Mouse (Mus musculus) ES-Bruce4 (cell line): ENCODE data around the gene Gnmt. TPM values are rescaled to one million over a fixed set of nuclear protein-coding genes. Genes with fewer than 3 reads are reported as not detected.
"Not testable (repeated sequence)": the region's sequence is repeated elsewhere in the genome, so short reads cannot be mapped to it uniquely, and the experiment has no call there.

Experiments
- H3K27ac ChIP-seq: 2 replicates; pipeline ENCODE4 v1.5.1; 2012; ENCODE audit warnings: low read length, inconsistent platforms; ENCODE audit not compliant: insufficient read depth
- H3K27me3 ChIP-seq: 2 replicates; pipeline ENCODE4 v1.6.1; 2012; ENCODE audit warnings: mild to moderate bottlenecking, low read length, inconsistent platforms; ENCODE audit not compliant: control insufficient read depth, poor library complexity, insufficient read depth, severe bottlenecking
- H3K36me3 ChIP-seq: 2 replicates; pipeline ENCODE4 v1.6.1; 2012; ENCODE audit warnings: inconsistent platforms, mild to moderate bottlenecking, low read length, moderate library complexity; ENCODE audit not compliant: control insufficient read depth, poor library complexity, insufficient read depth, severe bottlenecking
- H3K4me1 ChIP-seq: one replicate; pipeline ENCODE4 v1.8.1; 2011; ENCODE audit warnings: low read length; ENCODE audit not compliant: control insufficient read depth, insufficient read depth
- H3K4me3 ChIP-seq: 2 replicates; pipeline ENCODE4 v1.5.1; 2011; ENCODE audit warnings: low read depth, mild to moderate bottlenecking, low read length
- H3K9ac ChIP-seq: 2 replicates; pipeline ENCODE4 v1.6.1; 2012; ENCODE audit warnings: low read depth, mild to moderate bottlenecking, inconsistent platforms; ENCODE audit not compliant: poor library complexity, severe bottlenecking
- H3K9me3 ChIP-seq: replicated peaks from 2 replicates; pipeline ENCODE4 v1.6.1; 2012; ENCODE audit warnings: mild to moderate bottlenecking, low read length, inconsistent platforms; ENCODE audit not compliant: control insufficient read depth, poor library complexity, insufficient read depth, severe bottlenecking
- CTCF ChIP-seq: IDR thresholded peaks from one replicate; pipeline ENCODE4 v1.8.1; 2011; ENCODE audit warnings: low read depth, low read length
- EP300 ChIP-seq: IDR thresholded peaks from 2 replicates; pipeline ENCODE4 v1.6.1; 2011; ENCODE audit warnings: low read depth, low read length; ENCODE audit not compliant: insufficient read depth
- POLR2A ChIP-seq: IDR thresholded peaks from one replicate; pipeline ENCODE4 v1.8.1; 2011; ENCODE audit warnings: low read length; ENCODE audit not compliant: insufficient read depth
- polyA plus RNA-seq: library from polyadenylated mRNA; stranded (reverse); fragments of >200 nt; gene quantifications from 2 replicates; pipeline ENCODE4 v1.2.4, GENCODE M21; 2011; ENCODE audit warnings: low read depth; ENCODE audit not compliant: missing spikeins, insufficient read depth, insufficient read length

The Gnmt gene
- polyA plus RNA-seq, 1 experiment: 3.9 TPM

DNA sequence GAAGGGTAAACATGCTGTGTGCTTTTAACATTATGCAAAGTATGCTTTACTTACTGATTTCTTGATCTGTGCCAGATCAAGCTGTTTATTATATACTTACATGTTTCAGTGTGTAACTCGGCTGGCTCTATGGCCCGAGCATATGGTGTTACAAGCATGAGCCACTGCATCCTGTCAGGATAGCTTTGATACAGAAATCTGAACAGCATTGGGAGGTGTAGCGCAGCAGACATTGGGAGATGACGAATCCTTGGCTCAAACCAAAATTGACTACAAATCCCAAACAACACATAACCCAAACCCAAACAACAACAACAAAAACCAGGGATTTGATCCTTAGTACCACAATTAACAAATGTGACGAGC lies 43.1 kb upstream of the Gnmt start:
- H3K9ac ChIP-seq: peak overlapping the region; percentile 81
- no peaks in the 10 kb centered on the region for H3K27me3 ChIP-seq
- peaks cover 21% of the 10 kb centered on the region for H3K36me3 ChIP-seq
- no peaks in the 10 kb centered on the region for H3K9me3 ChIP-seq
- peak overlapping the region; percentile 89 for H3K4me3 ChIP-seq
- TF ChIP-seq EP300: no peak
- TF ChIP-seq CTCF: no peak
- TF ChIP-seq POLR2A: no peak
- 0 out of 2 replicates have a peak overlapping the region, but pooled peaks have one; percentile 25 for H3K27ac ChIP-seq
- H3K4me1 ChIP-seq: no peaks in the 10 kb centered on the region

GRCm38 (mm10) chr17:46771616-46772015 lies 42.6 kb upstream of the Gnmt start:
- Histone ChIP-seq H3K9me3 (no peaks in the 10 kb centered on the region), H3K9ac (peak overlapping the region; percentile 81), H3K4me1 (no peaks in the 10 kb centered on the region), H3K4me3 (peak overlapping the region; percentile 36), H3K36me3 (peaks cover 19% of the 10 kb centered on the region), H3K27me3 (no peaks in the 10 kb centered on the region), H3K27ac (0 out of 2 replicates have a peak overlapping the region, but pooled peaks have one; percentile 25)
- TF ChIP-seq CTCF: no peak
- no peak for TF ChIP-seq POLR2A
- TF ChIP-seq EP300: no peak

GRCm38 (mm10) chr17:46771025-46771424 lies 42.1 kb upstream of the Gnmt start:
- no peaks in the 10 kb centered on the region for H3K4me1 ChIP-seq
- H3K9me3 ChIP-seq: no peaks in the 10 kb centered on the region
- no peaks in the 10 kb centered on the region for H3K27me3 ChIP-seq
- H3K9ac ChIP-seq: no peak overlapping the region
- TF ChIP-seq CTCF (no peak), POLR2A (no peak), EP300 (no peak)
- peaks cover 13% of the 10 kb centered on the region for H3K36me3 ChIP-seq
- H3K27ac ChIP-seq: no peak overlapping the region
- no peak overlapping the region for H3K4me3 ChIP-seq

DNA sequence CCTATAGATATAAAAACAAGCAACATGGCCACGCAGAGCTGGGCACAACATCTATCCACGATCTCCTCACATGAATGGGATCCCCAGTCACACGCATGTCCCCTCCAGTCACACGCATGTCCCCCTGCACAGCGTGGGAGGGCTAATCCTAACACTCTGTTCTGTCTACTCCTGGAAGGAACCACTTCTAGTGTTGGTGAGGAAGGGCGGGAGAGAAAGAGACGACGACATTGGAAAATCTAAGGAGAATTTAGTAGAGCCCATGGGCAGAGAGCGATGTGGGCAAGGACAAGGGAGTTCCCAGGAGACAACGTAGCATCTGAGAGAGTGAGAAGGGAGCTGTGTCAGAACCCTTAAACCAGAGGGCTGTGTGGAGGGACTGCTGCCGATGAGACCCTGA lies 41.6 kb upstream of the Gnmt start:
- Histone ChIP-seq H3K9ac (no peak overlapping the region), H3K27ac (no peak overlapping the region), H3K36me3 (peaks cover 8% of the 10 kb centered on the region), H3K4me3 (no peak overlapping the region), H3K9me3 (no peaks in the 10 kb centered on the region), H3K4me1 (no peaks in the 10 kb centered on the region), H3K27me3 (no peaks in the 10 kb centered on the region)
- TF ChIP-seq POLR2A (no peak), EP300 (no peak), CTCF (no peak)

- Histone ChIP-seq H3K36me3 (no peaks in the 10 kb centered on the region), H3K9ac (no peak overlapping the region), H3K9me3 (no peaks in the 10 kb centered on the region), H3K4me1 (no peaks in the 10 kb centered on the region), H3K27ac (no peak overlapping the region), H3K4me3 (no peak overlapping the region), H3K27me3 (no peaks in the 10 kb centered on the region)
- TF ChIP-seq CTCF (no peak), POLR2A (no peak), EP300 (no peak)
Observed at GRCm38 (mm10) chr17:46767868-46768267, 38.9 kb upstream of the Gnmt start.

DNA sequence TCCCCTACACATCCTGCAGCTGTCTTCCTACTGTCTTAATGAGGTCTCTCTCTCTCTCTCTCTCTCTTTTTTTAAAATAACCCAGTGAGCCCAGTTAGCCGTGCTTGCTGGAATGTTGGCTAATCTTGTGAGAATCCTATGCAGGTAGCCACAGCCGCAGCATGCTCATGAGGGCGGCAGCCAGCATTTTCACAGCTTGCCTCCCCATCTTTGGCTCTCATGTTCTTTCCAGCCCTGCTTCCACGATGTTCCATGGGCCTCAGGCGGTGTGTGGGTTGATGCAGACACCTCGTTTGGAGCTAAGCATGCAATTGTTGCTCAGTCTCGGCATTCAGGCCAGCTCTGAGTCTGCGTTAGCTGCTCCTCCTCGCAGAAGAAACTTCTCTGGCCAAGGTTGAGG lies 35.9 kb upstream of the Gnmt start:
- H3K27ac ChIP-seq, H3K27me3 ChIP-seq, H3K4me1 ChIP-seq, H3K36me3 ChIP-seq, H3K9ac ChIP-seq, H3K9me3 ChIP-seq, H3K4me3 ChIP-seq: not testable (repeated sequence)

DNA sequence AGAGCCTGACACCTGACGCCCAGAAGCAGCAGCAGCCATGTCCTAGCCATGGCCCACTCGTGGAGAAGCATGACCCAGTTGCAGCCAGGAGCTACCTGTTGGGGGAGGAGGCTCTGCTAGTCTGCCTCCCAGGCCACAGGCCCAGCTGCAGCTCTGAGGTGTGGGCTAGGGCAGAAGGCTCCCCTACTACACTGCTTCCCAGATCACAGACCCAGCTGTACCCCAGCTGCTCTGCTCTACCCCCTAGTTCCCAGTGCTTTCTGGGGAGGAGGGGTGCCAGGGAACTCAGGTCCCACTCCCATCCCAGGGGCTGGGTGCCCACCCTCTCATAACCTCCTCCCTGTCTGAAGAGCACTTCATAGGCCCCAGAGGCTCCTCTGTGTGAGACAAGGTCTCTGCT lies 34.6 kb upstream of the Gnmt start, which contains the start of gene Ptcra:
Gene Ptcra (minus strand): TSS at position 169 of the 400 bp plus-strand sequence.
- Histone ChIP-seq H3K36me3 (no peaks in the 10 kb centered on the region), H3K9ac (no peak within 1 kb of the TSS), H3K4me1 (no peaks in the 10 kb centered on the region), H3K4me3 (no peak within 1 kb of the TSS), H3K27me3 (no peaks in the 10 kb centered on the region), H3K9me3 (no peaks in the 10 kb centered on the region), H3K27ac (no peak within 1 kb of the TSS)
- TF ChIP-seq POLR2A (no peak), CTCF (no peak), EP300 (no peak)
